Mouse (Mus musculus) neutrophil, adult 59 days (primary cell): ENCODE results near the gene Ermn. TPM values are rescaled to one million over a fixed set of nuclear protein-coding genes. Genes with fewer than 3 reads are reported as not detected.

ENCODE experiments used
- total RNA-seq, 2 experiments: library from RNA; stranded (reverse); gene quantifications; 1 replicate in 1 of 2; 2 replicates in 1 of 2; pipeline ENCODE4 v1.2.4; 2023

Gene Ermn
- not detected for total RNA-seq

GRCm38 (mm10) chr2:58052821-58053581 lies at the start of gene Ermn:
TSS of gene Ermn (minus strand) at chr2:58052864.

GRCm38 (mm10) chr2:57997752-57998430 lies 54.8 kb downstream of the Ermn start, which contains the start of gene Galnt5:
TSS of gene Galnt5 (plus strand) at chr2:57997884.

Other genes with a start within 250 kb of the Ermn start
- under 1 TPM in 1 of 2 experiments, not detected in 1; 0.09 TPM for gene Galnt5, start 55.0 kb downstream of the Ermn start, total RNA-seq
- 100 to 1,000 TPM; 218 to 252 TPM for gene Cytip, start 142.7 kb upstream of the Ermn start, total RNA-seq